Mouse (Mus musculus): ENCODE data around the gene Zfp296. TPM values are rescaled to one million over a fixed set of nuclear protein-coding genes. Genes with fewer than 3 reads are reported as not detected.
A peak's percentile ranks its signal among the peaks of the same experiment; 100 is the strongest.

Zfp296 gene
- polyA plus RNA-seq, 1 experiment from 2014 or later: 0.16 TPM

DNA sequence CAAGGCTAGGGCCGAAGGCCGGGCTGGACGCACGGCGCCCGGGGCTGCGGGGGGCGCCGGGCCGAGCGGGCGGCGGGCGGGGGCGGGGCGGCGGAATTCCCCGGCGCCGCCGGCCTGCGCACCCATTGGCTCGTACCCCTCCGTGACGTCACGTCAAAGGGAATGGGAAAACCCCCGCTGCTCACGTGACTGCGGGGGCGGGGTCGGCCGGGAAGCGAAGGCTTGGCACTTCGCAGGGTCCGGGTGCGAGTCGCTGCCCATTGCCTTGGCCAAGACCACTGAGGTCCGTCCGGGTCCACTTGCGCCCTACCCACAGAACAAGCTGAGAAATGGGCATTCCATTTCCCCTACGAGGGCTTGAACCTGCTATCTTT lies 52.3 kb downstream of the Zfp296 start, which contains the start of gene Relb:
TSS of gene Relb (minus strand) at position 78 of the 374 bp plus-strand sequence.
- Histone ChIP-seq H3K9ac (peak within 1 kb of the TSS; percentile 60), H3K4me1 (replicated peaks; ENCODE audit: control insufficient read depth, insufficient read depth, low read length) (0 out of 2 replicates have a peak, but pooled peaks cover 6% of the 10 kb centered on the region), H3K4me2 (replicated peaks) (peak within 1 kb of the TSS; percentile 96), H3K36me3 (replicated peaks; ENCODE audit: control insufficient read depth, insufficient read depth) (peaks cover 23% of the 10 kb centered on the region), H3K4me3 (replicated peaks; ENCODE audit: low read length) (peak within 1 kb of the TSS; percentile 76), H3K27ac (peak within 1 kb of the TSS; percentile 76), H3K9me3 (ENCODE audit: control insufficient read depth, low read length) (no peaks in the 10 kb centered on the region), H3K27me3 (ENCODE audit: control insufficient read depth, insufficient read depth, low read length) (no peaks in the 10 kb centered on the region)
- WGBS: 2% methylated on average over 23 of the region's 41 CpGs
- ATAC-seq (ENCODE audit: low FRiP score) (peak; percentile 78), DNase-seq (ENCODE audit: low spot score) (peak; percentile 93)

Other genes with a start within 250 kb of the Zfp296 start
- gene Ercc1, start 232.5 kb upstream of the Zfp296 start, polyA plus RNA-seq (2014; fragmentation: Nextera tagmentation; extraction: Ambion mirVana): 82.6 and 86.1 TPM in 2 replicates
- gene Cd3eap, start 217.8 kb upstream of the Zfp296 start, polyA plus RNA-seq (2014; fragmentation: Nextera tagmentation; extraction: Ambion mirVana): 17.0 TPM in 2 replicates
- gene Ppp1r13l, start 217.5 kb upstream of the Zfp296 start, polyA plus RNA-seq (2014; fragmentation: Nextera tagmentation; extraction: Ambion mirVana): 2.4 and 2.6 TPM in 2 replicates
- gene Ercc2, start 195.3 kb upstream of the Zfp296 start, polyA plus RNA-seq (2014; fragmentation: Nextera tagmentation; extraction: Ambion mirVana): 15.6 and 16.5 TPM in 2 replicates
- gene Klc3, start 173.2 kb upstream of the Zfp296 start, polyA plus RNA-seq (2014; fragmentation: Nextera tagmentation; extraction: Ambion mirVana): 0.78 and 1.1 TPM in 2 replicates
- gene Ckm, start 172.5 kb upstream of the Zfp296 start, polyA plus RNA-seq (2014; fragmentation: Nextera tagmentation; extraction: Ambion mirVana): not detected in 2 replicates
- gene Mark4, start 118.5 kb upstream of the Zfp296 start, polyA plus RNA-seq (2014; fragmentation: Nextera tagmentation; extraction: Ambion mirVana): 19.2 and 20.4 TPM in 2 replicates
- 0.79 and 0.87 TPM in 2 replicates for gene Exoc3l2, start 114.0 kb upstream of the Zfp296 start, polyA plus RNA-seq (2014; fragmentation: Nextera tagmentation; extraction: Ambion mirVana)
- 2.6 and 3.6 TPM in 2 replicates for gene Bloc1s3, start 68.9 kb upstream of the Zfp296 start, polyA plus RNA-seq (2014; fragmentation: Nextera tagmentation; extraction: Ambion mirVana)
- 34.2 and 38.8 TPM in 2 replicates for gene Trappc6a, start 68.9 kb upstream of the Zfp296 start, polyA plus RNA-seq (2014; fragmentation: Nextera tagmentation; extraction: Ambion mirVana)
- 0.98 and 1.1 TPM in 2 replicates for gene Nkpd1, start 59.4 kb upstream of the Zfp296 start, polyA plus RNA-seq (2014; fragmentation: Nextera tagmentation; extraction: Ambion mirVana)
- 12.7 and 12.9 TPM in 2 replicates for gene Ppp1r37, start 14.2 kb upstream of the Zfp296 start, polyA plus RNA-seq (2014; fragmentation: Nextera tagmentation; extraction: Ambion mirVana)
- gene Gemin7, start 308 bp downstream of the Zfp296 start, polyA plus RNA-seq (2014; fragmentation: Nextera tagmentation; extraction: Ambion mirVana): 141 and 157 TPM in 2 replicates
- 41.6 and 47.6 TPM in 2 replicates for gene Clasrp, start 27.2 kb downstream of the Zfp296 start, polyA plus RNA-seq (2014; fragmentation: Nextera tagmentation; extraction: Ambion mirVana)
- gene Relb, start 52.2 kb downstream of the Zfp296 start, polyA plus RNA-seq (2014; fragmentation: Nextera tagmentation; extraction: Ambion mirVana): 5.4 and 7.9 TPM in 2 replicates
- 150 and 170 TPM in 2 replicates for gene Clptm1, start 87.7 kb downstream of the Zfp296 start, polyA plus RNA-seq (2014; fragmentation: Nextera tagmentation; extraction: Ambion mirVana)
- not detected in 2 replicates for gene Apoc2, start 100.7 kb downstream of the Zfp296 start, polyA plus RNA-seq (2014; fragmentation: Nextera tagmentation; extraction: Ambion mirVana)
- gene Gm44805, start 104.1 kb downstream of the Zfp296 start, polyA plus RNA-seq (2014; fragmentation: Nextera tagmentation; extraction: Ambion mirVana): not detected in 2 replicates
- not detected in 2 replicates for gene Apoc4, start 104.2 kb downstream of the Zfp296 start, polyA plus RNA-seq (2014; fragmentation: Nextera tagmentation; extraction: Ambion mirVana)
- gene Apoc1, start 115.4 kb downstream of the Zfp296 start, polyA plus RNA-seq (2014; fragmentation: Nextera tagmentation; extraction: Ambion mirVana): 2.3 and 2.5 TPM in 2 replicates
- gene Apoe, start 121.9 kb downstream of the Zfp296 start, polyA plus RNA-seq (2014; fragmentation: Nextera tagmentation; extraction: Ambion mirVana): 543 and 561 TPM in 2 replicates
- 119 and 128 TPM in 2 replicates for gene Tomm40, start 138.2 kb downstream of the Zfp296 start, polyA plus RNA-seq (2014; fragmentation: Nextera tagmentation; extraction: Ambion mirVana)
- 46.7 and 49.5 TPM in 2 replicates for gene Nectin2, start 173.2 kb downstream of the Zfp296 start, polyA plus RNA-seq (2014; fragmentation: Nextera tagmentation; extraction: Ambion mirVana)
- gene Bcam, start 193.7 kb downstream of the Zfp296 start, polyA plus RNA-seq (2014; fragmentation: Nextera tagmentation; extraction: Ambion mirVana): 17.5 and 18.8 TPM in 2 replicates
- gene Cblc, start 219.5 kb downstream of the Zfp296 start, polyA plus RNA-seq (2014; fragmentation: Nextera tagmentation; extraction: Ambion mirVana): not detected in 2 replicates
- 0.58 and 0.97 TPM in 2 replicates for gene Bcl3, start 245.5 kb downstream of the Zfp296 start, polyA plus RNA-seq (2014; fragmentation: Nextera tagmentation; extraction: Ambion mirVana)

All from hindbrain, embryonic 14.5 days (tissue).